Mouse (Mus musculus) hindbrain, embryonic 14.5 days (tissue): ENCODE measurements around the gene Rpl18. TPM values are rescaled to one million over a fixed set of nuclear protein-coding genes. Genes with fewer than 3 reads are reported as not detected.

ENCODE experiments used
- ATAC-seq: fragments of 200-750 bp; cut with Nextera tagmentation; 2 replicates; pipeline ENCODE4 v1.8.0; 2017; ENCODE audit warnings: moderate number of reproducible peaks, mild to moderate bottlenecking, moderate TSS enrichment, moderate library complexity; ENCODE audit not compliant: low FRiP score
- DNase-seq: peaks from one replicate; pipeline ENCODE4 v3.0.0-alpha.2; 2015; ENCODE audit warnings: low spot score
- H3K27ac ChIP-seq: fragments of 300-500 bp; sonication (generic); 2 replicates; pipeline ENCODE4 v1.5.1; 2014; ENCODE audit warnings: mild to moderate bottlenecking, moderate library complexity
- H3K27me3 ChIP-seq: fragments of 300-500 bp; sonication (generic); 2 replicates; pipeline ENCODE4 v1.6.1; 2014; ENCODE audit warnings: mild to moderate bottlenecking, low read length, mixed read lengths; ENCODE audit not compliant: control insufficient read depth, insufficient read depth
- H3K36me3 ChIP-seq: fragments of 300-500 bp; sonication (generic); replicated peaks from 2 replicates; pipeline ENCODE4 v1.6.1; 2014; ENCODE audit not compliant: control insufficient read depth, insufficient read depth
- H3K4me1 ChIP-seq: fragments of 300-500 bp; sonication (generic); replicated peaks from 2 replicates; pipeline ENCODE4 v1.6.1; 2014; ENCODE audit warnings: antibody characterized with exemption, low read length, mixed read lengths; ENCODE audit not compliant: control insufficient read depth, insufficient read depth
- H3K4me2 ChIP-seq: fragments of 300-500 bp; sonication (generic); replicated peaks from 2 replicates; pipeline ENCODE4 v1.6.1; 2014; ENCODE audit warnings: mild to moderate bottlenecking, moderate library complexity
- H3K4me3 ChIP-seq: fragments of 300-500 bp; sonication (generic); replicated peaks from 2 replicates; pipeline ENCODE4 v1.5.1; 2014; ENCODE audit warnings: mild to moderate bottlenecking, low read length
- H3K9ac ChIP-seq: fragments of 300-500 bp; sonication (generic); 2 replicates; pipeline ENCODE4 v1.6.1; 2014
- H3K9me3 ChIP-seq: fragments of 300-500 bp; sonication (generic); 2 replicates; pipeline ENCODE4 v1.6.1; 2016; ENCODE audit warnings: low read length; ENCODE audit not compliant: control insufficient read depth
- WGBS: fragments of 180-500 bp; shearing (Covaris S2); extraction: QIAGEN DNeasy Blood & Tissue Kit; methylation state at CpG from one replicate; pipeline ENCODE4 v1.1.7; 2014; 5-methylcytosine and 5-hydroxymethylcytosine counted together
- polyA plus RNA-seq: library from polyadenylated mRNA; unstranded; fragments of >200 nt; fragmentation: Nextera tagmentation; extraction: Ambion mirVana; gene quantifications from 2 replicates; pipeline ENCODE4 v1.2.1, GENCODE M21; 2014

Rpl18 gene
- polyA plus RNA-seq, 1 experiment from 2014 or later, result 674 TPM

DNA sequence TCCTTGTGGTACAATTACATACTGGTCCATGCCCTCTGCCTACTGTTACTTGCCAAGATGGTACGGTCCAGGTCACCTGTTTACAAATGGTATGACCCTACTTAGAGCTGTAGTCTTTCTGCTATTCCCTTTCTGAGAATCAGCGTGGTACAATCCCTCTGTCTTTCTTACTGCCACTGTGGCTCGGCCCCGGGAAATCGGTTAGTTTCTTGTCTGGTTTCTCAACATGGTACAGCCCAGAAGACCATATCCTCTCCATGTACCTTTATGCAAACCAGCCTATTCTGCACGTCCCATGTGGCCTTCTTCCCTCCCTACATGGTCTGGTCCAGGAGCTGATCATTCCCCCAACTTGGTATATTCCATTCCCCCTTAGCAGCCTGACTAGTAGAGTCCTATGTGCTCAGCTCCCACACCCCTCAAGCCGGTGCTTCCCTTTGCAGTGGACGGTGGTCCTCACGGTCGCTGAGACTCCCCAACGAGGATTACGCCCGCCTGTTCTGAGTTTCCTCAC is 11.2 kb upstream of the Rpl18 start:
- Histone ChIP-seq H3K9me3 (no peaks in the 10 kb centered on the region), H3K9ac (peak overlapping the region; percentile 53), H3K27ac (peak overlapping the region; percentile 81), H3K4me1 (peaks cover 58% of the 10 kb centered on the region), H3K4me3 (peak overlapping the region; percentile 52), H3K27me3 (peaks cover 3% of the 10 kb centered on the region; the same call in 1 of the 2 replicates), H3K36me3 (no peaks in the 10 kb centered on the region), H3K4me2 (peak overlapping the region; percentile 94)
- ATAC-seq (peak; percentile 61), DNase-seq (peak; percentile 80)
- under 1% methylated on average over 13 of the region's 13 CpGs for WGBS

DNA sequence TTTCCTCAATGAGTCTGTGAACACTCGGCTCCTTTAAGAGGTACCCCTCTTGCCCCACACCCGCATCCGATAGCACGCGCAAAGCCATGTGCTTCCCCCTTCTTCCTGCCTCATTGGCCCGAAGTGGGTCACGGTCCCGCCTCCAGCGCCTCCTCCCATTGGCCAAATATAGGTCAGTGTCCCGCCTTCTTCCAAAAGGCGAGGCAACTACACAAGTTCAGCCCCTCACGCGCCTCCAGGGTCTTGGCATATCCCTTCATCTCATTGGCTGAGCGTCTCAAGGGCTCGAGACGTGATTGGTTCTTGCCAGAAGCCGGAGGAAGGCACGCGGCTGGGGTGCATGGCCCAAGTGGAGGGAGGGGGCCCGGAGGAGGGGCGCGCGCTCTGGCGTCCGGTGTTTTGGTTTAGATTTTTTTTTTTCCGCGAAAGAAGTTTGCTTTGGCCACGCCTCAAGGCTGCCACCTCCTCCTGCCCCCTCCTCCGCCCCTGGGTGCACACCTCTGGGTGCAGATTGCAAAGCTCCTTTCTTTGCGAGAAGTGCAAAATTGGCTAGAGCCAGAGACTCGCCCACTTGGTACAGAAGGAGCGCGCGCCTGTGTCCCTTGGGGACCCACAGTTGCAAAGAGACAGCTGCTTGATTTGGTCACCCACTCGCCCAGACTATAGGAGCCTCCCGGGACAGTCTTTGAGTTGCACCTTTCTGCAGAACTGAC is 10.4 kb upstream of the Rpl18 start, which contains the start of gene Dbp:
Gene Dbp (plus strand): TSS at position 359 of the 713 bp plus-strand sequence.
- Histone ChIP-seq H3K4me1 (peaks cover 65% of the 10 kb centered on the region), H3K4me2 (peak within 1 kb of the TSS; percentile 94), H3K9ac (peak within 1 kb of the TSS; percentile 53), H3K27me3 (no peaks in the 10 kb centered on the region), H3K9me3 (no peaks in the 10 kb centered on the region), H3K27ac (peak within 1 kb of the TSS; percentile 81), H3K4me3 (peak within 1 kb of the TSS; percentile 52), H3K36me3 (0 out of 2 replicates have a peak, but pooled peaks cover 2% of the 10 kb centered on the region)
- under 1% methylated on average over 36 of the region's 36 CpGs for WGBS
- DNase-seq (peak; percentile 97), ATAC-seq (peak; percentile 88)

DNA sequence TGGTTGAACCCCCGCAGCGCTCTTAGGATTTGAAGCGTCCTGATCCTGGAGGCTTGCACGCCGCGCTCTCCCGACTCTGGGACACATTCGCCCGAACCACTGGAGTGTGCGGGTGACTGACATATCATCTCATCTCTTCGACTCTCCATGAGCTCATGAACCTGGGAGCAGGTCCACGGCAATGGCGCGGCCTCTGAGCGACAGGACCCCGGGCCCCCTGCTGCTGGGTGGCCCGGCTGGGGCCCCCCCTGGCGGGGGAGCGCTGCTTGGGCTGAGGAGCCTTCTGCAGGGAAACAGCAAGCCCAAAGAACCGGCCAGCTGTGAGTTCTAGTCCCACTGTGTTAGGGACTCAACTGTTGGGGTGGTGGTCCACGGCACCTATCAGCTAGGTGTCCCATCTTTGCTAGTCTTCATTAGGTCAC is 9.8 kb upstream of the Rpl18 start:
- Histone ChIP-seq H3K4me2 (peak overlapping the region; percentile 94), H3K4me1 (peaks cover 68% of the 10 kb centered on the region), H3K9ac (peak overlapping the region; percentile 44), H3K27ac (peak overlapping the region; percentile 15; the same call in 1 of the 2 replicates), H3K27me3 (no peaks in the 10 kb centered on the region), H3K4me3 (peak overlapping the region; percentile 52), H3K9me3 (no peaks in the 10 kb centered on the region), H3K36me3 (peaks cover 8% of the 10 kb centered on the region)
- no peak for ATAC-seq
- no peak for DNase-seq
- WGBS, result 0% methylated on average over 21 of the region's 21 CpGs

DNA sequence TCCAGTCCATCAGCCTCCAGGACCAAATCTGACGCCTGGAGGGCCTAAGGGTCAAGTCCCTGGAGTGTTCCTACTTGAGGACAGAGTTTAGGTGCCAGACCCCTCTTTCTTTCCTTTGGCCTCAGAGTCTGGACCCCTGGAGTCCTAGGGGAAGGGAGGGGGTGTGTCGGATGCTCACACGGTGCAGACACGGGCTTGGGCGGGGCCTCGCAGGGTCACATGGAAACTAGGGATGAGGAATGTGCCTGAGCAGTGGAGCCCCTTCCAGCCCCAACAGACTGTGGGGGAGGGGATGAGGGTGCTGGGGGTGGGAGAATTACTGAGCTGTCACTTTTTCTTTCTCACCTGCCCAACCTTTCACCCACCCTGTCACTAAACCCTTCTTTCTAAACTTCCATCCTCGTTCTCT is 9.4 kb upstream of the Rpl18 start:
- H3K9me3 ChIP-seq, result no peaks in the 10 kb centered on the region
- H3K4me3 ChIP-seq, result peak overlapping the region; percentile 52
- H3K4me2 ChIP-seq, result peak overlapping the region; percentile 94
- H3K4me1 ChIP-seq, result peaks cover 68% of the 10 kb centered on the region
- H3K27ac ChIP-seq, result no peak overlapping the region
- peaks cover 12% of the 10 kb centered on the region for H3K36me3 ChIP-seq
- 0% methylated on average over 7 of the region's 7 CpGs for WGBS
- H3K27me3 ChIP-seq, result no peaks in the 10 kb centered on the region
- peak overlapping the region; percentile 69 for H3K9ac ChIP-seq
- DNase-seq (no peak), ATAC-seq (no peak)

DNA sequence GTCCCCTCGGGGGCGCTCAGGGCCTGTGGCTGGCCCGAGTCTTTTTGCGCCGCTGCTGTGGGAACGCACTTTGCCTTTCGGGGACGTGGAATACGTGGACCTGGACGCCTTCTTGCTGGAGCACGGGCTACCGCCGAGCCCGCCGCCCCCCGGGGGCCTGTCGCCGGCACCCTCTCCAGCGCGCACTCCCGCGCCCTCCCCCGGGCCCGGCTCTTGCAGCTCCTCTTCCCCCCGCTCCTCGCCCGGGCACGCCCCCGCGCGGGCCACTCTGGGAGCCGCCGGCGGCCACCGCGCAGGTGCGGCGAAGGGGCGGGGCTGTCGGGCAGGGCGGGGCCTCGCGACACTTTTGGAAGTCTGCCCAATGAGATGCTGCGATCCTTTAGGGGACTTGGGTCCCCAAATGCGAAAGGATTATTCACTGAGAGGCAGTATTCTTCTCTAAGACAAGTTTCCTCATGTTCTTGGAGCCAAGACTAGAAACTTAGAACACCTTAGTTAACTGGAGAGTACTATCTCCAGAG is 8.5 kb upstream of the Rpl18 start:
- Histone ChIP-seq H3K4me2 (peak overlapping the region; percentile 94), H3K4me1 (peaks cover 59% of the 10 kb centered on the region), H3K9me3 (no peaks in the 10 kb centered on the region), H3K27ac (peak overlapping the region; percentile 34), H3K36me3 (peaks cover 21% of the 10 kb centered on the region), H3K4me3 (peak overlapping the region; percentile 52), H3K27me3 (no peaks in the 10 kb centered on the region), H3K9ac (peak overlapping the region; percentile 69)
- DNase-seq (peak; percentile 73), ATAC-seq (no peak)
- 0% methylated on average over 41 of the region's 45 CpGs for WGBS

DNA sequence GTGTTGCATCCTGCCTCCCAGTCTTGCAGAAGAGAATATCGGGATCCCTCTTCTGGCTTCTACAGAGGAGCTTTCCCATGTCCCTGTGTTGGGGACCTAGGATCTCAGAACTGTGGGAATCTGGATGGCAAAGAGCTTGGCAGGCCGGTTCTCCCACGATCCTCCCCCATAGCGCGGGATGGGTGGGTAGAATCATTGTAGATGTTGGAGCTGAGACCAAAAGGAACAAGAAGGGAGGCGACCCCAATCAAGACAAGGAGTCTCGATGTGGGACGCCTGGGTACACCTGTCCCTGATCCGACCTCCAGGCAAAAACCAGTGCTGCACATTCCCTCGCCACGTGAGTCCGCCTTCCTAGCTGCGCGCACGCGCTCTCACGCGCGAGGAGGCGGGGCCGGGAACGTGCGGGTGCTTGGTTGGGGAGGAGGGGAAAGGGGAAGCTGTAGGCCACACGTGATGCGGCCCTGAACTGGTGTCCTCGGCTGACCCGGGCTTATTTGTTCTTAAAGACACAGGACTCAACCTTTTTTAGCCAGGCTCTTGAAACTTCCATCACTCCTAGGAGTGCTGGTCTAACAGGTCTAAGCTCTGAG is 7.8 kb upstream of the Rpl18 start:
- peak; percentile 82 for DNase-seq

DNA sequence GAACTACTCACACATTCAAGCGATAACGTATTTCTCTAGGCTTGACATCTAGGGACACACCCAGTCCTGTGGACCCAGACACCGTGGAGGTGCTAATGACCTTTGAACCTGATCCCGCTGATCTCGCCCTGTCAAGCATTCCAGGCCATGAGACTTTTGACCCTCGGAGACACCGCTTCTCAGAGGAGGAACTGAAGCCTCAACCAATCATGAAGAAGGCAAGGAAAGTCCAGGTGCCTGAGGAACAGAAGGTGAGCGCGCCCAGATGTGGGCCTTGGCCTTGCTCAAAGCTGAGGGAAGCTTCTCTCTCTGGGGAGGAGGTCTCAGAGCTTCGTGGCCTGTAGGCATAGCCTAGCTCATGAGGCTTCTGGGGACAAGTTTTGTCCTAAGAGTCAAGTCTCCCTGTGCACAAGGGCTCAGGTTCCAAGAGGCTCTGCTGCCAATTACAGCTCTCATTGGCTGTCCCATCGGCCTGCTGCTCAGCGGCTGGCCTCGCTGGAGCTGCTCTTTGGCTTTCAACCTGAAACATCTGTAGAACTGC is 7.0 kb upstream of the Rpl18 start:
- Histone ChIP-seq H3K36me3 (peaks cover 36% of the 10 kb centered on the region), H3K4me3 (no peak overlapping the region), H3K9me3 (no peaks in the 10 kb centered on the region), H3K27ac (peak overlapping the region; percentile 43; the same call in 1 of the 2 replicates), H3K4me2 (peak overlapping the region; percentile 94; the same call in 1 of the 2 replicates), H3K9ac (no peak overlapping the region), H3K27me3 (no peaks in the 10 kb centered on the region), H3K4me1 (peaks cover 56% of the 10 kb centered on the region)
- DNase-seq (no peak), ATAC-seq (no peak)
- 58% methylated on average over 13 of the region's 13 CpGs for WGBS

More for the DNA sequence above, 7.8 kb upstream of the Rpl18 start:
- under 1% methylated on average over 27 of the region's 27 CpGs for WGBS
- Histone ChIP-seq H3K4me1 (peaks cover 59% of the 10 kb centered on the region), H3K4me3 (peak overlapping the region; percentile 52), H3K36me3 (peaks cover 28% of the 10 kb centered on the region), H3K9me3 (no peaks in the 10 kb centered on the region), H3K27me3 (no peaks in the 10 kb centered on the region), H3K27ac (peak overlapping the region; percentile 34), H3K4me2 (peak overlapping the region; percentile 94), H3K9ac (peak overlapping the region; percentile 6; the same call in 1 of the 2 replicates)
- ATAC-seq, result no peak; the same call in 1 of the 2 replicates

DNA sequence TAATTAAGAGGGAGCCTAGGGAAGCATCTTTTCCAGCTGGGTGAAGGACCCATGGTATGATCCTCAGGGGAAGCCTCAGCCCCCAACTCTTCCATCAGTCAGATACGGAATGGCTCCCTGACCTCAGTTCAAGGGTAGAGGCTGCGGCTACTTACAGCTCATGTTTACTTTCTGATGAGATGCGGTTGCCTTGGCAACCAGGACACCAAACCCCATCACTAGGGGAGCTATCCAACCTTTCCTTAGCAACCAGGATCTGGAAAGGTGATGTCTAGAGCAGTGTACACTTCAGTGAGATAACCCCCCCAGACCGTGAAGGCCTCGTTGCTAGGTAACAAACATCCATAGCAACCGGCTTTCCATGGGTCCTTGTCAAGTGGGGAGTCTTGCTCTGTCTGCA is 6.2 kb upstream of the Rpl18 start:
- Histone ChIP-seq H3K27ac (peak overlapping the region; percentile 43; the same call in 1 of the 2 replicates), H3K27me3 (no peaks in the 10 kb centered on the region), H3K9me3 (no peaks in the 10 kb centered on the region), H3K4me3 (no peak overlapping the region), H3K4me2 (0 out of 2 replicates have a peak overlapping the region, but pooled peaks have one; percentile 13), H3K36me3 (peaks cover 38% of the 10 kb centered on the region), H3K4me1 (peaks cover 50% of the 10 kb centered on the region), H3K9ac (no peak overlapping the region)
- DNase-seq (peak; percentile 63), ATAC-seq (no peak)
- 23% methylated on average over 6 of the region's 6 CpGs for WGBS
